Mouse (Mus musculus) lung, embryonic 15.5 days (tissue): ENCODE measurements around the gene Gm572. TPM values are rescaled to one million over a fixed set of nuclear protein-coding genes. Genes with fewer than 3 reads are reported as not detected.

Source experiments
- ATAC-seq: fragments of 200-750 bp; cut with Nextera tagmentation; 2 replicates; pipeline ENCODE4 v1.8.0; 2017; ENCODE audit warnings: moderate number of reproducible peaks, borderline replicate concordance; ENCODE audit not compliant: low FRiP score, low TSS enrichment; ENCODE audit errors: extremely low read depth
- H3K27ac ChIP-seq: fragments of 300-500 bp; sonication (generic); 2 replicates; pipeline ENCODE4 v1.5.1; 2015; ENCODE audit warnings: moderate library complexity, mild to moderate bottlenecking, inconsistent platforms
- H3K27me3 ChIP-seq: fragments of 300-500 bp; sonication (generic); 2 replicates; pipeline ENCODE4 v1.6.1; 2015; ENCODE audit warnings: inconsistent platforms
- H3K36me3 ChIP-seq: fragments of 300-500 bp; sonication (generic); 2 replicates; pipeline ENCODE4 v1.6.1; 2015; ENCODE audit warnings: inconsistent platforms
- H3K4me1 ChIP-seq: fragments of 300-500 bp; sonication (generic); 2 replicates; pipeline ENCODE4 v1.6.1; 2015; ENCODE audit warnings: inconsistent platforms
- H3K4me2 ChIP-seq: fragments of 300-500 bp; sonication (generic); 2 replicates; pipeline ENCODE4 v1.6.1; 2015; ENCODE audit warnings: inconsistent platforms, mild to moderate bottlenecking, moderate library complexity
- H3K4me3 ChIP-seq: fragments of 300-500 bp; sonication (generic); 2 replicates; pipeline ENCODE4 v1.5.1; 2015; ENCODE audit warnings: mild to moderate bottlenecking, inconsistent platforms
- H3K9ac ChIP-seq: fragments of 300-500 bp; sonication (generic); 2 replicates; pipeline ENCODE4 v1.6.1; 2015; ENCODE audit warnings: inconsistent platforms
- H3K9me3 ChIP-seq: fragments of 300-500 bp; sonication (generic); 2 replicates; pipeline ENCODE4 v1.6.1; 2016; ENCODE audit warnings: inconsistent platforms
- WGBS: fragments of 180-500 bp; shearing (Covaris S2); methylation state at CpG from one replicate; pipeline ENCODE4 v1.1.7; 2015; 5-methylcytosine and 5-hydroxymethylcytosine counted together
- polyA plus RNA-seq: library from polyadenylated mRNA; unstranded; fragments of >200 nt; fragmentation: Nextera tagmentation; extraction: Ambion mirVana; gene quantifications from 2 replicates; pipeline ENCODE4 v1.2.1, GENCODE M21; 2015

Gm572 gene
- polyA plus RNA-seq, 1 experiment from 2014 or later: not detected

DNA sequence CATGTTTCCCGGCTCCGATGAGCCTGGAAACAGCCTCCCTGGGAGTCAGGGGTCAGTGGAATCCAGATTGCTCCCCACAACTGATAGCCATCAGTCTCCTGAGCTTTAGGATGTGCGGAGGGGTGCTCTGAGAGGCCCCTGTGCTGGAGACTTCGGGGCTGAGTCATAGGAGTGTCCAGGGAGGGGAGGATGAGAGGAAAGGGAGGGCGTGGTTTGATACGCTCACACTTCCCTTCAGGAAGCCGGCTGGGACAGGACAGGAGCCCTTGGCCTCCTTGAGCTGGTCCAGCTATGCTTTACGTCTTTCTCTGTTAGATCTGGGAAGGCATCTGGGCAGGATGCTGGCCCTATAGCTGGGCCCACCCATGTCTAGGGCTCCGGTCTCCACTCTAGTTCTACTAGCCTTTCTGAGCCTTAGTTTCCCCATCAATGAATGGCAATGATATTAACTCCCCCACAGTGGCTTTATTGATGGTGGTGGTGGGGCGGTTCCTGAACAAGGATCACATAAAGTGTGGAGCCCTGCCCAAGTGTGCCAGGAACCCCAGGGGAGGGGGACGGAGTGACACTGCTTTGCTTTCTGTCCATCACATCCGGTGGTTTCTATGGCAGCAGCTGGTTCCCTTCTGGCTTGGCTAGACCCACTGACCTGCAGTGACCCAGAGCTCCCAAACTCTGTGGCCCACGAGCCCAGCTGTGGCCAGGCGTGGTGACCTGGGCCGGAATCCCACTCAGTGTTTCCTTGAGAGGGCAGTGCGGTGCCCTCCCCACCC is 33.3 kb downstream of the Gm572 start:
- Histone ChIP-seq H3K4me3 (no peak overlapping the region), H3K4me2 (peak overlapping the region; percentile 18), H3K27ac (peak overlapping the region; percentile 80), H3K4me1 (peaks cover 24% of the 10 kb centered on the region), H3K9ac (no peak overlapping the region), H3K9me3 (no peaks in the 10 kb centered on the region), H3K36me3 (no peaks in the 10 kb centered on the region), H3K27me3 (no peaks in the 10 kb centered on the region)
- 38% methylated on average over 16 of the region's 16 CpGs for WGBS
- ATAC-seq: peak; percentile 71

DNA sequence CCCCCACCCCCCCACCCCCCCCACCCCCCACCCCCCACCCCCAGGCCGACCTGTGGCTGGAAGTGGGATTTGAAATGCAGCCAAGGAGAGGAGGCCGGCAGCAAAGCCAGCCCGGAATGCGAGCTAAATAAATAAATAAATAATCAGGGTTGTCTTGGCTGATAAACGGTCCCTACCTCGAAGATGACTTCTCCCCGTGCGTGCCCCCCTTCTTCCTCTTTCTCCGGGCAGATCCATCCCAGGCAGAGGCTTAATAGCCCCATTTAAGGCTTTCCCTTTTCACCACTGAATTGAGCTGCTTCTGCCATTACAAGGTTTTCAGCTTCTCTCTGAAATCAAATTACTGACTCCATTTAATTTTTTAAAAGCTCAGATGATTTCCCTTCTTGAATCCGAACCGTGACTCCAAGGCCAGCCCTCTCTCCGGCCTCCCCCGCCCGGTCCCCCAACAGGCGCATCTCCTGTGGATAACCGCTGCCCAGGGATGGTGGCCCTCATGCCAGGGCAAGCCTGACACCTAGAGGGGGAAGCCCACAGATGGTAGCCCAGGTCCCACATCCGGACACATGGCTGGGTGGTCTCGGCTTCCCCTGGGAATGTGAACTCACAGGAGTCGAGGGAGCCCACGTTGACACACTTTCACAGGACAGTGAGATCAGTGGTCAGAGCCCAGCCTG is 34.0 kb downstream of the Gm572 start:
- no peaks in the 10 kb centered on the region for H3K9me3 ChIP-seq
- H3K9ac ChIP-seq: no peak overlapping the region
- H3K4me3 ChIP-seq: no peak overlapping the region
- no peaks in the 10 kb centered on the region for H3K36me3 ChIP-seq
- H3K4me1 ChIP-seq: peaks cover 23% of the 10 kb centered on the region
- H3K27me3 ChIP-seq: no peaks in the 10 kb centered on the region
- no peak for ATAC-seq
- H3K4me2 ChIP-seq: peak overlapping the region; percentile 18; the same call in 1 of the 2 replicates
- H3K27ac ChIP-seq: no peak overlapping the region
- WGBS: 38% methylated on average over 20 of the region's 20 CpGs

DNA sequence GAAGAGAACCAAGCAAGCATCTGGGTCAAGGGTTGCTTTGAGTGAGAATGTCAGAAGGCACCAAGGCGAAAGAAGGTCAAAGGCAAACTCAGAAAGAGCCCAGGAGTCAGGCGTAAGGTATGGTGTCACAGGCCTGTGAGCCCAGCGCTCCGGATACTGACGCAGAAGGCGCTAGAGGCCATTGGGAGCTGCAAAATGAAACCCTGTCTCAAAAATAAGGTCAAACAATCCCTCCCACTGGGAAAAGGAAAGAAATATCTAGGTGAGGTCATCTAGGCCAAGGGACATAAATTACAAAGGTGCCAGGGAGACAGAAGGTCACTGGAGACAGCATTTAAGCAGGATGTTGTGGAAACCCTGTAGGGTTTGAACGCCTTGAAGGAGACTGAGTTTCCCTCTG is 35.0 kb downstream of the Gm572 start:
- Histone ChIP-seq H3K36me3 (no peaks in the 10 kb centered on the region), H3K4me3 (no peak overlapping the region)
- 92% methylated on average over 7 of the region's 7 CpGs for WGBS

DNA sequence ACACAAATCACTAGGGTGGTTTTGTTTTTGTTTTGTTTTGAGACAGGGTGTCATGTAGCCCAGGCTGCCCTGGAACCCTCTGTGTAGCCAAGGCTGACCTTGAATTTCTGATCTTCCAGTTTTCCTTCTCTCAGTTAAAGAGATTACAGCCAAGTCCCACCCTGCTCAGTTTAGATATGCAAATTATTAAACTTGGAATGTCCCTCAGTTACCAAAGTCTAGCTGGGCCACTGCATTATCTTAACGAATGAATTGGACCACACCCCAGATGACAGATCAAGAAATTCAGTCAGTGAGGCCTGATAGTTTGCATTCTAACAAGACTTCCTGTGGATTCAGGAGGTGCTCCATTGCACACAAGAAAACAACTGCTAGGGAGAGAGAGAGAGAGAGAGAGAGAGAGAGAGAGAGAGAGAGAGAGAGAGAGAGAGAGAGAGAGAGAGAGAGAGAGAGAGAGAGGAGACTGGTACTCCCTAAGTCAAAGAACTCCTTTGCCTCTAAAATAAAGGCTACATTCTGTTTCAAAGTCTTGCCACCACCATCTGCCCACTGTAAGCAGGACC is 37.5 kb downstream of the Gm572 start:
- H3K9me3 ChIP-seq: no peaks in the 10 kb centered on the region
- WGBS: 35% methylated on average over 1 of the region's 1 CpGs
- no peaks in the 10 kb centered on the region for H3K36me3 ChIP-seq
- no peak for ATAC-seq
- H3K27me3 ChIP-seq: no peaks in the 10 kb centered on the region
- H3K4me3 ChIP-seq: no peak overlapping the region
- no peak overlapping the region for H3K9ac ChIP-seq
- H3K4me2 ChIP-seq: no peak overlapping the region
- H3K4me1 ChIP-seq: peaks cover 23% of the 10 kb centered on the region
- no peak overlapping the region for H3K27ac ChIP-seq

More for the DNA sequence above, 35.0 kb downstream of the Gm572 start:
- no peaks in the 10 kb centered on the region for H3K27me3 ChIP-seq
- no peak overlapping the region for H3K4me2 ChIP-seq
- H3K4me1 ChIP-seq: peaks cover 23% of the 10 kb centered on the region
- no peak overlapping the region for H3K9ac ChIP-seq
- no peak for ATAC-seq
- no peak overlapping the region for H3K27ac ChIP-seq
- no peaks in the 10 kb centered on the region for H3K9me3 ChIP-seq

DNA sequence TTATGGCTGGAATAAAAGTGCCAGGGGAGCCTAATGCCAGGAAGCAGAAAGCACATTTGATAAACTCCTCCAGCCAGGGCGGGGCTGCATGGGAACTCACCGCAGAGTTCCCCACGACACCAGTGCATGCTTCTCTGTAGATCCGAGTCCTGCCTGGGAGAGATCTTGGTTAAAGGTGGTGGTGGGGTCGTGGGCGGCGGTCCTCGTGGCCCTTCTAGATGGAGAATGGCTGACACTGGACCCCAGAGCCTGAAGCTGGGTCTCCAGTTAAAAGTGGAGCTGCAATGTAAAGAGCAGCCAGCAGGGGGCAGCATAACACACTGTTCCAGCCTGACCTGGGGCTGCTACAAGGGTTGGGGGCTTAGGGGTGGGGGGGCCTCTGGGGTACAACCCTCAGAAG is 38.3 kb downstream of the Gm572 start:
- no peak overlapping the region for H3K9ac ChIP-seq
- 20% methylated on average over 8 of the region's 8 CpGs for WGBS
- no peaks in the 10 kb centered on the region for H3K36me3 ChIP-seq
- H3K4me2 ChIP-seq: no peak overlapping the region; the same call in 1 of the 2 replicates
- peaks cover 22% of the 10 kb centered on the region for H3K4me1 ChIP-seq
- H3K27ac ChIP-seq: no peak overlapping the region
- no peak for ATAC-seq
- no peaks in the 10 kb centered on the region for H3K27me3 ChIP-seq
- H3K9me3 ChIP-seq: no peaks in the 10 kb centered on the region
- H3K4me3 ChIP-seq: no peak overlapping the region

DNA sequence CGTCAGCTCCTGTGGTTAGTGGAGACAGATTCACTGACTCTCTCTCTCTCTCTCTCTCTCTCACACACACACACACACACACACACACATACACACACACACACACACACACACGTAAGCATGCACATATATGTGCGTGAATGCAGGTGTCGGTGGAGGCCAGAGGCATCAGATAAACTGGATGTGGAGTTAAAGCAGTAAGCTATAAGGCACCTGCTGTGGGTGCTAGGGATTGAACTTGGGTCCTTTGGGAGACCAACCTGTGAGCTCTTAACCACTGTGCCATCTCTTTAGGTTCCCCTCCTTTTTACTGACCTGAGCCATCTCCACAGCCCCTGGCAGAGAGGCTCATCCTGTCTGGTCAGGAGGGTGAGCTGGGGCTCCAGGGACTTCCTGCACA is 39.8 kb downstream of the Gm572 start:
- no peak for ATAC-seq
- Histone ChIP-seq H3K27ac (no peak overlapping the region), H3K36me3 (no peaks in the 10 kb centered on the region), H3K9ac (no peak overlapping the region), H3K9me3 (no peaks in the 10 kb centered on the region), H3K4me1 (peaks cover 20% of the 10 kb centered on the region), H3K4me3 (no peak overlapping the region), H3K27me3 (no peaks in the 10 kb centered on the region), H3K4me2 (no peak overlapping the region)
- WGBS: 95% methylated on average over 4 of the region's 4 CpGs

DNA sequence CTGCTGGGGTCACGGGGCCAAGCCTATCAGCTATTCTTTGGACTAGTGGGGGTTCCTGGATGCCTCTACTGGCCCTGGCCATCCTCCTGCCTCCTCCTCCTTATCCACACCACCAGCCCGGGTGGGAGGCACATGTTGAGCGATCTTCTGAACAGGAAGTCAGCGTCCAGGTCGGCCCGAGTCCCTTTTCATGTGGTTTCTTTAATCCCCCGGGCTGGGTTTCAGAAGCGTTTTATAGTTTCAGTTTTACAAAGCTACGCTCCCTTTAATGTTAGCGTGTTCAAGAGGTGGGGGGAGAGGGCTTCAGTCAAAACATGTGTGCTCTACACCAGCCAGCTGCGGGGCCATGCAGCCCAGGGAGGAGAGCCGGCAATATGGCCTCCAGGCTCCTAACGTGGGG is 40.4 kb downstream of the Gm572 start:
- no peaks in the 10 kb centered on the region for H3K27me3 ChIP-seq
- no peaks in the 10 kb centered on the region for H3K36me3 ChIP-seq
- no peak for ATAC-seq
- H3K4me3 ChIP-seq: no peak overlapping the region
- peaks cover 20% of the 10 kb centered on the region for H3K4me1 ChIP-seq
- H3K9me3 ChIP-seq: no peaks in the 10 kb centered on the region
- no peak overlapping the region for H3K9ac ChIP-seq
- H3K27ac ChIP-seq: no peak overlapping the region
- H3K4me2 ChIP-seq: no peak overlapping the region
- WGBS: 55% methylated on average over 13 of the region's 13 CpGs

DNA sequence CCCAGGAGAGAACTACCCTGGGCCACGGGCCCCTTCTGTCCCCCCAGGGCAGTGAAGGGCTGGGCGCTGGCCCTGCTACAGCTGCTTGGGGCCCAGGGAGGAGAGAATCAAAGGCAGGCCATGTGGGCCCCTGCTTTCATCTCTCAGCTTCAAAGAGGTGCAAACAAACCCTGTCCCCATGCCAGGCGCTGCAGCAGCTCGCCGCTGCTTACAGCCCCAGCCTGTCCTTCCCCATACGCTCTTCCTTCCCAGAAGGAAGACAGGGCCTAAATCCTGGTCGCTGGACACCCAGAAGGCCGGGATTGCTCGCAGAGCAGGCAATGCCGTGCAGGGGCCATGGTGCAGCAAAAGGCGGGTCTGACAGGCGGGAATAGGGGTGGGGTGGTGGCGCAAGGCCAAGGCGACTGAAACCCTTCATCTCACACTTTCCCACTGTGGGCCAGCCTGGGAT is 43.4 kb downstream of the Gm572 start:
- WGBS: 12% methylated on average over 14 of the region's 14 CpGs
- peaks cover 17% of the 10 kb centered on the region for H3K4me1 ChIP-seq
- H3K4me3 ChIP-seq: no peak overlapping the region
- H3K27ac ChIP-seq: peak overlapping the region; percentile 45; the same call in 1 of the 2 replicates
- H3K36me3 ChIP-seq: no peaks in the 10 kb centered on the region
- H3K27me3 ChIP-seq: no peaks in the 10 kb centered on the region
- peak; percentile 72; the same call in 1 of the 2 replicates for ATAC-seq
- H3K9me3 ChIP-seq: no peaks in the 10 kb centered on the region
- H3K9ac ChIP-seq: 0 out of 2 replicates have a peak overlapping the region, but pooled peaks have one; percentile 10
- peak overlapping the region; percentile 18 for H3K4me2 ChIP-seq

DNA sequence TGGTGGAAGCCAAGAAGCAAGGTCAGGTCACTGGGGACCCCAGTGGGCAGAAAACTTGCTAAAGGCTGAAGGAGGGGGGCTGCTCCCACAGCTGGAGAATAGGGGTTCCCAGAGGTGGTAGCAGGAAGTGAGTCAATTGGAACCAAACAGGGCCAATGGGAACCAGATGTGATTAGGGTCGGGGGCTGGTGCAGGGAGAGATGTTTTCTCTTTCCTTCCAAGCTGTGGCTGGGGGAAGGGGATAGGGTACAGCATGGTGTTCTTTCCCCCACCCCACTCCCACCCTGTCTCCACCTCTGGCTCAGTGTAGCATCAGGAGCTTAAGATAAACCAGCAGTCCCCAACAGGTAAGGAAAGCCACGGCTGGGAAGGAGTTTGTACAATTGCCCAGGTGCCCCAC is 45.0 kb downstream of the Gm572 start:
- Histone ChIP-seq H3K4me1 (peaks cover 15% of the 10 kb centered on the region), H3K36me3 (no peaks in the 10 kb centered on the region), H3K27ac (no peak overlapping the region), H3K9ac (no peak overlapping the region), H3K4me2 (no peak overlapping the region), H3K9me3 (no peaks in the 10 kb centered on the region), H3K27me3 (no peaks in the 10 kb centered on the region), H3K4me3 (no peak overlapping the region)
- 29% methylated on average over 2 of the region's 2 CpGs for WGBS
- ATAC-seq: no peak

DNA sequence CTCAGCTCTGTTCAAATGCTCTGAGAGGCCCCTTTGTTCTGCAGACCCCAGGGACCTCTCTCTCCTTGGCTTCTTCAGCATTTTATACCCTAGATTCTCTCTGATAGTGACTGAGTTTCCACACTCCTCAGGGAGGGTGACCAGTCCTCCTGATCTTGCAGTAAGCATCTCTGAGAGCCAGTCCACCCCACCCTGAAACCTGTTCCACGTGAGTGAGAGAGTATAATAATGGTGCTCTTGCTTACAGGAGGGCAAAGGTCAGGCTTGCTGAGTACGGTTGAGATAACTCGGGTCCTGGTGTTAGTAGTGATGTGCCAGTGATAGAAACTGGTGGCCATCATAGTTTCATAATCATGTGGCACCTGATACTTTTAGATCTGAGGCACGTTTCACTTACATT is 48.1 kb downstream of the Gm572 start:
- Histone ChIP-seq H3K4me1 (peaks cover 11% of the 10 kb centered on the region), H3K27ac (no peak overlapping the region), H3K4me2 (no peak overlapping the region), H3K9ac (no peak overlapping the region), H3K9me3 (no peaks in the 10 kb centered on the region), H3K27me3 (no peaks in the 10 kb centered on the region), H3K4me3 (no peak overlapping the region), H3K36me3 (no peaks in the 10 kb centered on the region)
- WGBS: 66% methylated on average over 4 of the region's 4 CpGs
- ATAC-seq: no peak

DNA sequence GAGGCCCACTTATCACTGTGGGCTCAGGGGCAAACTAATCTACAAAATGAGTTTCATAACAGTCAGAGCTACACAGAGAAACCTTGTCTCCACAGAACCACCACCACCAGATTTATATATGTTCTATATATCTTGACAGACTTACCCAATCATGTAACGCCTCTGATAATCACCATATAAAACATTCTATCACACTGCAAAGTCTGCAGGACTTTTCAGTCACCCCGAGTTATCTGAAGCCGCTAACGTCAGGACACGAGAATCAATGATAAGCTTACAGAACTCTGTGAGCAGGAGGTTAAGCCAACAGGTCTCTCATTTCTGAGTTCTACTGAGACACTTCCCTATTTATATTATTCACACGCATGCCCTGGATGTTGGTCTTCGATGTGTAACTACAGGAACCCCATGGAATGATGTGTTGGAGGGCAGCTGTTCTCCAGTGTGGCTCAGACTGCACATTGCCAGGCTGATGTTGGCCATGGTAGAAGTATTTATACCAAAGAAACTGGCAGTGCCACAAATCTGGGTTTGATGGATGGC is 50.4 kb downstream of the Gm572 start:
- 43% methylated on average over 7 of the region's 7 CpGs for WGBS
- no peak overlapping the region for H3K27ac ChIP-seq
- no peaks in the 10 kb centered on the region for H3K36me3 ChIP-seq
- H3K9ac ChIP-seq: no peak overlapping the region
- no peaks in the 10 kb centered on the region for H3K27me3 ChIP-seq
- no peaks in the 10 kb centered on the region for H3K4me1 ChIP-seq
- H3K9me3 ChIP-seq: no peaks in the 10 kb centered on the region
- no peak overlapping the region for H3K4me2 ChIP-seq
- H3K4me3 ChIP-seq: no peak overlapping the region
- no peak for ATAC-seq

DNA sequence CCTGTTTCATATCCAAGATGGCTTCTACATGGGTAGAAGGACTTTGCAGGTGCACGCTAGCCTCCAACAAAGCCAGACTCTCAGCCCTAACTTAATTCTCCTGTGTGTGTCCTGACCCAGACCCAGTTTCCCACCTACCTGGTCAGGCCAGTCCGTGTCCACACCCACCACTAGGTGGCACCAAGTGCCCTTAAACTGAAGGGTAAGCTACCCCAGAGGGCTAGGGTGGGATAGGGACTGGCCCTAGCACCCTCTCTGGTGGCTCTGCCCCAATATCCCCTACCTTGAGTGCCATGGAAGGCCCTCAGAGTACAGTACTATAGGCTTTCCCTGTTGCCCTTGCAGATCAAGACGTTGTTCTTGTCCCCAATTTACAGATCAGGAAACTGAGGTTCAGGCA is 61.6 kb downstream of the Gm572 start:
- H3K9me3 ChIP-seq: no peaks in the 10 kb centered on the region
- no peak overlapping the region for H3K4me3 ChIP-seq
- no peak overlapping the region for H3K9ac ChIP-seq
- ATAC-seq: no peak
- no peak overlapping the region for H3K4me2 ChIP-seq
- H3K36me3 ChIP-seq: no peaks in the 10 kb centered on the region
- no peak overlapping the region for H3K27ac ChIP-seq
- 44% methylated on average over 3 of the region's 3 CpGs for WGBS
- peaks cover 8% of the 10 kb centered on the region for H3K4me1 ChIP-seq
- no peaks in the 10 kb centered on the region for H3K27me3 ChIP-seq
